Mouse (Mus musculus): ENCODE data around the gene Dusp23. TPM values are rescaled to one million over a fixed set of nuclear protein-coding genes. Genes with fewer than 3 reads are reported as not detected.

Dusp23 gene
- total RNA-seq, 1 experiment from 2014 or later, result 12.4 TPM

- DNase-seq, result no peak
These were observed 9.2 kb downstream of the Dusp23 start for GRCm38 (mm10) chr1:172623599-172623998.

- peak; percentile 87 for DNase-seq
These were observed 13.5 kb downstream of the Dusp23 start for GRCm38 (mm10) chr1:172619235-172619634.

GRCm38 (mm10) chr1:172618141-172618540 lies 14.6 kb downstream of the Dusp23 start:
- no peak for DNase-seq

GRCm38 (mm10) chr1:172617365-172618076 lies 15.2 kb downstream of the Dusp23 start:
- DNase-seq, result no peak

- peak; percentile 25 for DNase-seq
These were observed 16.0 kb downstream of the Dusp23 start for GRCm38 (mm10) chr1:172616537-172617300.

- no peak for DNase-seq
These were observed 17.4 kb downstream of the Dusp23 start for GRCm38 (mm10) chr1:172615412-172615811.

GRCm38 (mm10) chr1:172614654-172615053 lies 18.1 kb downstream of the Dusp23 start:
- no peak for DNase-seq

- DNase-seq, result peak; percentile 12
These were observed 20.0 kb downstream of the Dusp23 start for GRCm38 (mm10) chr1:172612745-172613144.

- no peak for DNase-seq
These were observed 21.5 kb downstream of the Dusp23 start for GRCm38 (mm10) chr1:172611304-172611703.

- no peak for DNase-seq
These were observed 30.4 kb downstream of the Dusp23 start, which contains the start of gene Fcrl6 for GRCm38 (mm10) chr1:172602326-172602725. Fcrl6 (minus strand) TSS chr1:172602551.

GRCm38 (mm10) chr1:172594495-172594894 lies 38.3 kb downstream of the Dusp23 start:
- DNase-seq, result peak; percentile 35

- no peak for DNase-seq
These were observed 38.8 kb downstream of the Dusp23 start for GRCm38 (mm10) chr1:172593956-172594355.

GRCm38 (mm10) chr1:172593321-172593720 lies 39.4 kb downstream of the Dusp23 start:
- DNase-seq, result no peak

GRCm38 (mm10) chr1:172590385-172590784 lies 42.4 kb downstream of the Dusp23 start, which contains the start of gene Slamf8:
Slamf8 (minus strand) TSS chr1:172590568.
- DNase-seq, result no peak

- peak; percentile 54 for DNase-seq
These were observed 46.9 kb downstream of the Dusp23 start for GRCm38 (mm10) chr1:172585612-172586567.

GRCm38 (mm10) chr1:172585026-172585425 lies 47.7 kb downstream of the Dusp23 start:
- DNase-seq, result no peak

- no peak for DNase-seq
These were observed 48.5 kb downstream of the Dusp23 start for GRCm38 (mm10) chr1:172584271-172584670.

GRCm38 (mm10) chr1:172582436-172582835 lies 50.3 kb downstream of the Dusp23 start:
- no peak for DNase-seq
